Mouse (Mus musculus): Measurements from ENCODE around the gene S100z. TPM values are rescaled to one million over a fixed set of nuclear protein-coding genes. Genes with fewer than 3 reads are reported as not detected.
A peak's percentile ranks its signal among the peaks of the same experiment; 100 is the strongest.

S100z gene
- not detected in 2 replicates for polyA plus RNA-seq (2015; fragmentation: Nextera tagmentation; extraction: Ambion mirVana)

- no peak within 1 kb of the TSS for H3K4me3 ChIP-seq (replicated peaks)
- no peaks in the 10 kb centered on the region for H3K9me3 ChIP-seq (replicated peaks)
- no peaks in the 10 kb centered on the region for H3K4me1 ChIP-seq
- no peak within 1 kb of the TSS for H3K27ac ChIP-seq (replicated peaks)
- no peaks in the 10 kb centered on the region for H3K36me3 ChIP-seq
- 0 out of 2 replicates have a peak, but pooled peaks cover 3% of the 10 kb centered on the region for H3K27me3 ChIP-seq (replicated peaks)
- 92% methylated on average over 21 of the region's 21 CpGs for WGBS
- no peak for ATAC-seq (ENCODE audit: low FRiP score)
- no peak within 1 kb of the TSS for H3K9ac ChIP-seq (replicated peaks)
- H3K4me2 ChIP-seq: no peak within 1 kb of the TSS
These were observed at the start of gene S100z for GRCm38 (mm10) chr13:95478671-95479413. S100z (minus strand) TSS chr13:95478721.

- Histone ChIP-seq H3K9ac (replicated peaks) (peak within 1 kb of the TSS; percentile 32; the same call in 1 of the 2 replicates), H3K27me3 (replicated peaks) (peaks cover 50% of the 10 kb centered on the region), H3K4me3 (replicated peaks) (peak within 1 kb of the TSS; percentile 37), H3K36me3 (no peaks in the 10 kb centered on the region), H3K27ac (replicated peaks) (no peak within 1 kb of the TSS), H3K4me1 (peaks cover 20% of the 10 kb centered on the region), H3K4me2 (peak within 1 kb of the TSS; percentile 63), H3K9me3 (replicated peaks) (no peaks in the 10 kb centered on the region)
- peak; percentile 68; the same call in 1 of the 2 replicates for ATAC-seq (ENCODE audit: low FRiP score)
- WGBS: 1% methylated on average over 54 of the region's 54 CpGs
These were observed 46.4 kb upstream of the S100z start, which contains the start of gene F2rl1 for GRCm38 (mm10) chr13:95524674-95525491. F2rl1 (minus strand) TSS chr13:95525227.

GRCm38 (mm10) chr13:95524424-95524673, 45.8 kb upstream of the S100z start:
- WGBS: under 1% methylated on average over 13 of the region's 13 CpGs

DNA sequence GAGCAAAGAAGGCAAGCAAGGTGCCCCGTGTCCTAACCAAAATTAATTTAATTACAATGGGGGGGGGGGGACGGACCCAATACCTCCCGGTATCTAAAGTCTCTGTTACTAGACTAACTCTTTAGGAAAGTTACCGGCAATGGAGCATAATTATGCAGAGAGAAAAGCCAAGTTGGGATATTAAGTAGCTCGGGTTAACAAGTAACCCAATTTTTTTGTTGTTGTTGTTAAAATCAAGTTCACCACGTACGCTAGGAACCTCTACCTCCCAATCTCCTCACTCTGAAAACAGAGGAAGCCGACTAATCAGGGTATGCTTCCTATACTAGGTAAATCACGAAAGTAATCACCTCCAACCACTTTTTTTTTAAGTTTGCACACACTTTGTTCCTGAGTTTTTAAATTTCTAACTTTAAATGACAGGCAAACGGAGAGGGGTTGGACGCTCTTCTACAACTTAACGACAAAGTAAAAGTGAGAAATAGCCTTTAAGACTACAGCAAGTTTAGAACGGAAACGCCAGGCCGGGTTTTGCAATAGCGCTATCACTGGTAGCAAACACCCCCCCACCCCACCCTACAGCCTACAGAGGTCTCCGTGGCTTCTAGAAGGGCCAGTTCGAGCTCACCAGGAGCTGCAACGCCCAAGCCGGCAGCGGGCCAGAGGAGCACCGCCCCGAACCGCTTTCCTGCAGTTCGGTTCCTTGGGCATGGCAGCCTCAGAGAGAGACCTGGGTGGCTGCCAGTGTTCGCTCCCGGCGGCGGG, 45.3 kb upstream of the S100z start:
- H3K4me1 ChIP-seq: peaks cover 20% of the 10 kb centered on the region
- no peak overlapping the region for H3K27ac ChIP-seq (replicated peaks)
- peaks cover 50% of the 10 kb centered on the region for H3K27me3 ChIP-seq (replicated peaks)
- peak overlapping the region; percentile 37 for H3K4me3 ChIP-seq (replicated peaks)
- no peak overlapping the region for H3K9ac ChIP-seq (replicated peaks)
- no peaks in the 10 kb centered on the region for H3K9me3 ChIP-seq (replicated peaks)
- 3% methylated on average over 29 of the region's 29 CpGs for WGBS
- no peak for ATAC-seq (ENCODE audit: low FRiP score)
- H3K36me3 ChIP-seq: no peaks in the 10 kb centered on the region
- H3K4me2 ChIP-seq: peak overlapping the region; percentile 63

More at GRCm38 (mm10) chr13:95524424-95524673, 45.8 kb upstream of the S100z start:
- H3K4me1 ChIP-seq: peaks cover 20% of the 10 kb centered on the region
- H3K9ac ChIP-seq (replicated peaks): no peak overlapping the region
- no peaks in the 10 kb centered on the region for H3K36me3 ChIP-seq
- H3K27me3 ChIP-seq (replicated peaks): peaks cover 50% of the 10 kb centered on the region
- no peak overlapping the region for H3K27ac ChIP-seq (replicated peaks)
- H3K4me3 ChIP-seq (replicated peaks): peak overlapping the region; percentile 37
- ATAC-seq (ENCODE audit: low FRiP score): peak; percentile 40; the same call in 1 of the 2 replicates
- no peaks in the 10 kb centered on the region for H3K9me3 ChIP-seq (replicated peaks)
- H3K4me2 ChIP-seq: peak overlapping the region; percentile 63

GRCm38 (mm10) chr13:95522176-95522575, 43.7 kb upstream of the S100z start:
- no peak for ATAC-seq (ENCODE audit: low FRiP score)
- Histone ChIP-seq H3K9ac (replicated peaks) (no peak overlapping the region), H3K4me2 (no peak overlapping the region), H3K27me3 (replicated peaks) (peaks cover 43% of the 10 kb centered on the region), H3K4me3 (replicated peaks) (no peak overlapping the region), H3K27ac (replicated peaks) (no peak overlapping the region), H3K9me3 (replicated peaks) (no peaks in the 10 kb centered on the region), H3K36me3 (no peaks in the 10 kb centered on the region), H3K4me1 (peaks cover 20% of the 10 kb centered on the region)
- WGBS: 84% methylated on average over 10 of the region's 10 CpGs

GRCm38 (mm10) chr13:95521029-95521428, 42.5 kb upstream of the S100z start:
- H3K4me3 ChIP-seq (replicated peaks): no peak overlapping the region
- no peak overlapping the region for H3K27ac ChIP-seq (replicated peaks)
- WGBS: 92% methylated on average over 6 of the region's 6 CpGs
- peaks cover 32% of the 10 kb centered on the region for H3K27me3 ChIP-seq (replicated peaks)
- H3K9me3 ChIP-seq (replicated peaks): no peaks in the 10 kb centered on the region
- H3K9ac ChIP-seq (replicated peaks): no peak overlapping the region
- H3K4me2 ChIP-seq: no peak overlapping the region
- H3K36me3 ChIP-seq: no peaks in the 10 kb centered on the region
- no peak for ATAC-seq (ENCODE audit: low FRiP score)
- H3K4me1 ChIP-seq: peaks cover 20% of the 10 kb centered on the region

- H3K9ac ChIP-seq (replicated peaks): no peak overlapping the region
- H3K4me2 ChIP-seq: no peak overlapping the region
- ATAC-seq (ENCODE audit: low FRiP score): no peak
- H3K4me3 ChIP-seq (replicated peaks): no peak overlapping the region
- H3K27me3 ChIP-seq (replicated peaks): no peaks in the 10 kb centered on the region
- no peaks in the 10 kb centered on the region for H3K36me3 ChIP-seq
- H3K27ac ChIP-seq (replicated peaks): no peak overlapping the region
- no peaks in the 10 kb centered on the region for H3K9me3 ChIP-seq (replicated peaks)
- no peaks in the 10 kb centered on the region for H3K4me1 ChIP-seq
- WGBS: 83% methylated on average over 4 of the region's 4 CpGs
These were observed 36.2 kb upstream of the S100z start for GRCm38 (mm10) chr13:95514756-95515155.

- WGBS: 83% methylated on average over 5 of the region's 5 CpGs
- Histone ChIP-seq H3K27me3 (replicated peaks) (no peaks in the 10 kb centered on the region), H3K9me3 (replicated peaks) (no peaks in the 10 kb centered on the region), H3K9ac (replicated peaks) (no peak overlapping the region), H3K27ac (replicated peaks) (no peak overlapping the region), H3K4me1 (no peaks in the 10 kb centered on the region), H3K4me2 (no peak overlapping the region), H3K36me3 (no peaks in the 10 kb centered on the region), H3K4me3 (replicated peaks) (no peak overlapping the region)
- ATAC-seq (ENCODE audit: low FRiP score): no peak
These were observed 31.5 kb upstream of the S100z start for GRCm38 (mm10) chr13:95510054-95510453.

GRCm38 (mm10) chr13:95503279-95503917, 24.9 kb upstream of the S100z start:
- H3K36me3 ChIP-seq: no peaks in the 10 kb centered on the region
- no peak for ATAC-seq (ENCODE audit: low FRiP score)
- H3K9ac ChIP-seq (replicated peaks): no peak overlapping the region
- no peaks in the 10 kb centered on the region for H3K27me3 ChIP-seq (replicated peaks)
- H3K4me3 ChIP-seq (replicated peaks): no peak overlapping the region
- H3K4me2 ChIP-seq: no peak overlapping the region
- WGBS: 71% methylated on average over 8 of the region's 8 CpGs
- H3K9me3 ChIP-seq (replicated peaks): no peaks in the 10 kb centered on the region
- H3K4me1 ChIP-seq: no peaks in the 10 kb centered on the region
- no peak overlapping the region for H3K27ac ChIP-seq (replicated peaks)

- no peak overlapping the region for H3K9ac ChIP-seq (replicated peaks)
- ATAC-seq (ENCODE audit: low FRiP score): no peak
- H3K27me3 ChIP-seq (replicated peaks): no peaks in the 10 kb centered on the region
- no peaks in the 10 kb centered on the region for H3K36me3 ChIP-seq
- H3K27ac ChIP-seq (replicated peaks): no peak overlapping the region
- no peaks in the 10 kb centered on the region for H3K9me3 ChIP-seq (replicated peaks)
- 89% methylated on average over 3 of the region's 3 CpGs for WGBS
- H3K4me3 ChIP-seq (replicated peaks): no peak overlapping the region
- no peaks in the 10 kb centered on the region for H3K4me1 ChIP-seq
- H3K4me2 ChIP-seq: no peak overlapping the region
These were observed 18.1 kb upstream of the S100z start for GRCm38 (mm10) chr13:95496601-95497000.

GRCm38 (mm10) chr13:95494812-95495211, 16.3 kb upstream of the S100z start:
- H3K27me3 ChIP-seq (replicated peaks): no peaks in the 10 kb centered on the region
- H3K27ac ChIP-seq (replicated peaks): no peak overlapping the region
- H3K4me1 ChIP-seq: no peaks in the 10 kb centered on the region
- no peaks in the 10 kb centered on the region for H3K9me3 ChIP-seq (replicated peaks)
- H3K4me2 ChIP-seq: no peak overlapping the region
- no peak overlapping the region for H3K9ac ChIP-seq (replicated peaks)
- no peaks in the 10 kb centered on the region for H3K36me3 ChIP-seq
- H3K4me3 ChIP-seq (replicated peaks): no peak overlapping the region
- 80% methylated on average over 8 of the region's 8 CpGs for whole genome bisulfite sequencing
- ATAC-seq (ENCODE audit: low FRiP score): no peak

All from neural tube, embryonic 15.5 days (tissue).